Mouse (Mus musculus): Measurements from ENCODE around the gene Calm5. TPM values are rescaled to one million over a fixed set of nuclear protein-coding genes. Genes with fewer than 3 reads are reported as not detected.
"Not testable (repeated sequence)": the region's sequence is repeated elsewhere in the genome, so short reads cannot be mapped to it uniquely, and the experiment has no call there.

The Calm5 gene
- total RNA-seq, 2 experiments from 2014 or later: not detected

DNA sequence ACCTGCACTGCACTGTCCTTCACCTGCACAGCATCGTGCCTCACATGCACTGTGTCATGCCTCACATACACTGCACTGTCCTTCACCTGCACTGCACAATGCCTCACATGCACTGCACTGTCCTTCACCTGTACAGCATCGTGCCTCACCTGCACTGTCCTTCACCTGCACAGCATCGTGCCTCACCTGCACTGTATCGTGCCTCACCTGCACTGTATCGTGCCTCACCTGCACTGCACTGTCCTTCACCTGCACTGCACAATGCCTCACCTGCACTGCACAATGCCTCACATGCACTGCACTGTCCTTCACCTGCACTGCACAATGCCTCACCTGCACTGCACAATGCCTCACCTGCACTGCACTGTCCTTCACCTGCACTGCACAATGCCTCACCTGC is 44.2 kb downstream of the Calm5 start:
- DNase-seq (ENCODE audit: low spot score in 2 of 2); intact Hi-C loops (cut with DNase I): not testable (repeated sequence)

DNA sequence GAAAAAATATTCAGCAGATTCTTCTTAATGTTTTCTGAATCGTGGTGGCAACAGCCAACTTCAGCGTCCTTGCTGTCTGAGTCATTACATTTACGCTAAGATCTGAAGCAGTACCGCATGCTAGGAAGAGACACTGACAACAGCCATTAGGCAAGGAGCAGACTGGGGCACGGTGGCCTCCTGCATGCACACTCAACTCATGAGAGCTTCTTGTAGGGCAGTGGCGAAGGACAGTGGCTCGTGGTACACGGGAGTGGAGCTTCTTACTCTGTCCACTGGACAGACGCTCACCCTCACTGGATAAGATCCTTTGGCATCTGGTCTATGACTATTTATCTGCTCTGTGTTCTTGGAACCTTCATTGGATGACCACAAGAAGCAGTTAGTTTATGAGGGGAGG is 45.3 kb downstream of the Calm5 start:
- DNase-seq (ENCODE audit: low spot score in 2 of 2): no peak
- intact Hi-C loops (cut with DNase I): no loop called here

Other genes with a start within 250 kb of the Calm5 start
- gene Fam208b, start 243.1 kb upstream of the Calm5 start, total RNA-seq (2021): 10 to 100 TPM; 24.3 TPM
- 10 to 100 TPM; 39.0 to 44.7 TPM for gene Asb13, start 220.1 kb upstream of the Calm5 start, total RNA-seq (2021)
- gene Calml3, start 49.9 kb upstream of the Calm5 start, total RNA-seq (2021): not detected
- not detected for gene Calm4, start 16.4 kb upstream of the Calm5 start, total RNA-seq (2021)
- gene Net1, start 64.0 kb downstream of the Calm5 start, total RNA-seq (2021): 10 to 100 TPM; 32.2 to 41.1 TPM
- gene Tubal3, start 64.1 kb downstream of the Calm5 start, total RNA-seq (2021): not detected
- not detected for gene Ucn3, start 91.2 kb downstream of the Calm5 start, total RNA-seq (2021)
- gene Akr1c14, start 194.8 kb downstream of the Calm5 start, total RNA-seq (2021): 1 to 10 TPM; 2.1 to 2.4 TPM